Mouse (Mus musculus): Measurements from ENCODE around the gene Jakmip3. TPM values are rescaled to one million over a fixed set of nuclear protein-coding genes. Genes with fewer than 3 reads are reported as not detected.

Gene Jakmip3
- polyA plus RNA-seq, 1 experiment from 2014 or later: not detected

DNA sequence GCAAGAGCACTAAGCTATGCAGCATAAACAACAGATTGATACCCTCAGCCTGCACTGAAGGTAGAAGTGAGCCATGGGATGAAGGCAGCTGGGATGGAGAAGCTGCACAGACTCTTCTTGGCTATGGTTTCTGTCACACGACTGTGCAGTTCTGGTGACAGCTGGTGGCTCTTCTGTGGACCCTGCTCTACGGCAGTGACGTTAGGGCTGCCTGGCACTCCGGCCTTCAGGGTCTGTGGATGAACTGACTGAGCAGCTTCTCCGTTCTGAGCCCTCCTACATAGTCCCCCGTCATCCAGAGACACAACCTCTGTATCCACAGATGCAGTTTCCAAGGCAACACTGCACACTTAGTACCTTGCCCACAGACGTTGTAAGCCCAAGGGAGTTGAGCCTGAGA is 186.0 kb downstream of the Jakmip3 start:
- no peak overlapping the region for H3K4me3 ChIP-seq (replicated peaks)
- H3K27me3 ChIP-seq: no peaks in the 10 kb centered on the region
- no peak overlapping the region for H3K4me2 ChIP-seq
- no peak for ATAC-seq (ENCODE audit: insufficient read depth)
- no peaks in the 10 kb centered on the region for H3K36me3 ChIP-seq (replicated peaks)
- H3K27ac ChIP-seq (replicated peaks): no peak overlapping the region
- H3K9me3 ChIP-seq (replicated peaks): no peaks in the 10 kb centered on the region
- H3K9ac ChIP-seq: no peak overlapping the region
- 66% methylated on average over 7 of the region's 7 CpGs for WGBS (ENCODE audit: insufficient replicate concordance)
- H3K4me1 ChIP-seq (replicated peaks): no peaks in the 10 kb centered on the region

- 45% methylated on average over 4 of the region's 4 CpGs for WGBS (ENCODE audit: insufficient replicate concordance)
- no peak for ATAC-seq (ENCODE audit: insufficient read depth)
- no peak overlapping the region for H3K27ac ChIP-seq (replicated peaks)
- no peak overlapping the region for H3K4me2 ChIP-seq
- no peaks in the 10 kb centered on the region for H3K27me3 ChIP-seq
- H3K4me3 ChIP-seq (replicated peaks): no peak overlapping the region
- H3K36me3 ChIP-seq (replicated peaks): no peaks in the 10 kb centered on the region
- H3K4me1 ChIP-seq (replicated peaks): no peaks in the 10 kb centered on the region
- H3K9me3 ChIP-seq (replicated peaks): no peaks in the 10 kb centered on the region
- no peak overlapping the region for H3K9ac ChIP-seq
These were observed 188.5 kb downstream of the Jakmip3 start for GRCm38 (mm10) chr7:139128994-139129393.

DNA sequence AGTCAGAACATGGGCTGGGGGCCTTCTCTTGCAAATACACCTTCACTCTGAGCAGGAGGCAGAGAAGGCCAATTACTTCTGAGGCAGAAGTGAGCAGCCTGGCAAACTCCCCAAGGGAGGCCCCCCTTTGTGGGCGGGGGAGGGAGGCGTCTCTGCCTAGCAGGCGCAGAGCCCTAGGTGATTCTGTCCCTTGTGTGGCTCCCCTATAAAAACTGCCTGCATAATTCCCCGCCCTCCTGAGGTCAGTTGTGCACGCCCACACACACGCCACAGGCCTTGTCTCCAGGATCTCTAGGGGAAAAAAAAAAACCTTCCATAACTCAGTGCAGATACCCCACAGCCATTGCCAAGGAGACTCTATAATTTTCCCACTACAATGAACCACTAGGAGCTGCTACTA is 189.8 kb downstream of the Jakmip3 start:
- no peaks in the 10 kb centered on the region for H3K27me3 ChIP-seq
- H3K9ac ChIP-seq: no peak overlapping the region
- no peak overlapping the region for H3K27ac ChIP-seq (replicated peaks)
- H3K4me2 ChIP-seq: no peak overlapping the region
- WGBS (ENCODE audit: insufficient replicate concordance): 45% methylated on average over 6 of the region's 6 CpGs
- no peak for ATAC-seq (ENCODE audit: insufficient read depth)
- no peaks in the 10 kb centered on the region for H3K36me3 ChIP-seq (replicated peaks)
- H3K4me3 ChIP-seq (replicated peaks): no peak overlapping the region
- no peaks in the 10 kb centered on the region for H3K9me3 ChIP-seq (replicated peaks)
- H3K4me1 ChIP-seq (replicated peaks): no peaks in the 10 kb centered on the region

DNA sequence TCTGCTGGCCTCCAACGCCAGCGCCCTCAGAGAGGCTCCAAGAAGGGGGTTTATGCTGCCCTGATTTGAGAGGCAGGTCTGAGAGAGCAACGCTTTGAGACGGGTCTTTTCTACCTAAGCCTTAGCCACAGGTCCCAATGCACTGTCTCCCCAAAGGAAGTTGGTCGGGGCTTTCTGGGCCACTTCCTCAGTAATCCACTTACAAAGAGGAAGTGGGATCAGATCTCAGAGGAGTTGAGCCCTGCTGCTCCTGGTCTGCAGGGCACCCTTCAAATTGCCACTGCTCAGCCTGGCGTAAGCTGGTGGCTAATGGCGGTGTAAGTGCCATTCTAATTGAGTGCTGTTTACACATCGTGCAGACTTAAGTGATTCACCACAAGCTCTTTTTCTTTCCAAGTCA is 191.0 kb downstream of the Jakmip3 start:
- H3K4me2 ChIP-seq: no peak overlapping the region
- no peaks in the 10 kb centered on the region for H3K9me3 ChIP-seq (replicated peaks)
- no peak for ATAC-seq (ENCODE audit: insufficient read depth)
- H3K27me3 ChIP-seq: no peaks in the 10 kb centered on the region
- WGBS (ENCODE audit: insufficient replicate concordance): 25% methylated on average over 8 of the region's 8 CpGs
- no peak overlapping the region for H3K27ac ChIP-seq (replicated peaks)
- no peaks in the 10 kb centered on the region for H3K36me3 ChIP-seq (replicated peaks)
- no peaks in the 10 kb centered on the region for H3K4me1 ChIP-seq (replicated peaks)
- H3K9ac ChIP-seq: no peak overlapping the region
- no peak overlapping the region for H3K4me3 ChIP-seq (replicated peaks)

DNA sequence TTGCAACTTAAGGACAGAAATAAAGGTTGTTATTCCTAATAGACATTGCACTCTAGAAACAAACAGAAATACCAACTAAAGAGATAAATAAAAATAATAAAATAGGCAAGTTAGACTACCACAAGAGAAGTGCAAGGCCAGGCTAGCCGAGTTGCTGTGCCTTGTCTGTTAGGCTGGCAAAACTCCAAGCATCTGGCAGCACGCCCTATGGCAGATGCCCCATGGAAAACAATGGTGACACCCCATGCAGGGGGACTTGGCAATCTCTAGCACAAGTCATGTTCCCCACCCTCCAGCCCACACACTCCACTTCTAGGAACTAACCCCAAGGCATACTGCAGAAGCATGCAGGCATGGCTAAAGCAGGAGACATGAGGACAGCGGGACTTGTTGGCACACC is 192.9 kb downstream of the Jakmip3 start:
- ATAC-seq (ENCODE audit: insufficient read depth): no peak
- WGBS (ENCODE audit: insufficient replicate concordance): 59% methylated on average over 3 of the region's 3 CpGs
- no peak overlapping the region for H3K9ac ChIP-seq

More for the DNA sequence above, 192.9 kb downstream of the Jakmip3 start:
- H3K36me3 ChIP-seq (replicated peaks): no peaks in the 10 kb centered on the region
- H3K9me3 ChIP-seq (replicated peaks): no peaks in the 10 kb centered on the region
- no peak overlapping the region for H3K4me2 ChIP-seq
- H3K4me1 ChIP-seq (replicated peaks): no peaks in the 10 kb centered on the region
- no peaks in the 10 kb centered on the region for H3K27me3 ChIP-seq
- no peak overlapping the region for H3K27ac ChIP-seq (replicated peaks)
- H3K4me3 ChIP-seq (replicated peaks): no peak overlapping the region

Other genes starting within 250 kb of the Jakmip3 start
- gene Ppp2r2d, start 94.7 kb upstream of the Jakmip3 start, polyA plus RNA-seq (2015; fragmentation: Nextera tagmentation; extraction: Ambion mirVana): 13.9 and 14.0 TPM in 2 replicates
- 3.0 and 4.6 TPM in 2 replicates for gene Mapk1ip1, start 94.5 kb upstream of the Jakmip3 start, polyA plus RNA-seq (2015; fragmentation: Nextera tagmentation; extraction: Ambion mirVana)
- 119 and 126 TPM in 2 replicates for gene Bnip3, start 31.2 kb upstream of the Jakmip3 start, polyA plus RNA-seq (2015; fragmentation: Nextera tagmentation; extraction: Ambion mirVana)
- 0.21 and 0.36 TPM in 2 replicates for gene Dpysl4, start 145.3 kb downstream of the Jakmip3 start, polyA plus RNA-seq (2015; fragmentation: Nextera tagmentation; extraction: Ambion mirVana)